Mouse (Mus musculus) CH12.LX (cell line): ENCODE data around the gene Sh3rf1.

Source experiments
- BHLHE40 ChIP-seq: IDR thresholded peaks from 2 replicates; pipeline ENCODE4 v1.6.1; 2011; ENCODE audit warnings: mild to moderate bottlenecking, low read depth, low read length, improper control_type of control experiment
- CHD1 ChIP-seq: IDR thresholded peaks from 2 replicates; pipeline ENCODE4 v1.6.1; 2012; ENCODE audit warnings: low read depth, low read length, improper control_type of control experiment, inconsistent platforms
- CTCF ChIP-seq, 2 experiments: IDR thresholded peaks in 1 of 2; conservative IDR thresholded peaks in 1 of 2; 2 replicates each; pipeline ENCODE4 v1.5.1; 2011 to 2012; ENCODE audit warnings: low read depth in 2 of 2, low read length in 2 of 2, improper control_type of control experiment in 1 of 2, inconsistent platforms in 1 of 2, mild to moderate bottlenecking in 1 of 2, moderate library complexity in 1 of 2
- IRF4 ChIP-seq: IDR thresholded peaks from 2 replicates; pipeline ENCODE4 v1.6.1; 2014; ENCODE audit warnings: low read depth, mild to moderate bottlenecking, inconsistent platforms, low read length, improper control_type of control experiment
- MAFK ChIP-seq: IDR thresholded peaks from 2 replicates; pipeline ENCODE4 v1.6.1; 2011; ENCODE audit warnings: low read length, improper control_type of control experiment; ENCODE audit not compliant: insufficient replicate concordance
- MEF2A ChIP-seq: IDR thresholded peaks from 2 replicates; pipeline ENCODE4 v1.6.1; 2014; ENCODE audit warnings: low read depth, mild to moderate bottlenecking, inconsistent platforms, low read length, improper control_type of control experiment, borderline replicate concordance
- POLR2A ChIP-seq: IDR thresholded peaks from 2 replicates; pipeline ENCODE4 v1.6.1; 2011; ENCODE audit warnings: low read depth, mild to moderate bottlenecking, improper control_type of control experiment, low read length
- POLR2AphosphoS2 ChIP-seq: IDR thresholded peaks from 2 replicates; pipeline ENCODE4 v1.6.1; 2011; ENCODE audit warnings: low read depth, low read length, improper control_type of control experiment
- USF2 ChIP-seq: conservative IDR thresholded peaks from 2 replicates; pipeline ENCODE4 v1.6.1; 2011; ENCODE audit warnings: low read depth, low read length, improper control_type of control experiment
- ZNF384 ChIP-seq: IDR thresholded peaks from 2 replicates; pipeline ENCODE4 v1.6.1; 2012; ENCODE audit warnings: low read depth, low read length, improper control_type of control experiment, inconsistent platforms

DNA sequence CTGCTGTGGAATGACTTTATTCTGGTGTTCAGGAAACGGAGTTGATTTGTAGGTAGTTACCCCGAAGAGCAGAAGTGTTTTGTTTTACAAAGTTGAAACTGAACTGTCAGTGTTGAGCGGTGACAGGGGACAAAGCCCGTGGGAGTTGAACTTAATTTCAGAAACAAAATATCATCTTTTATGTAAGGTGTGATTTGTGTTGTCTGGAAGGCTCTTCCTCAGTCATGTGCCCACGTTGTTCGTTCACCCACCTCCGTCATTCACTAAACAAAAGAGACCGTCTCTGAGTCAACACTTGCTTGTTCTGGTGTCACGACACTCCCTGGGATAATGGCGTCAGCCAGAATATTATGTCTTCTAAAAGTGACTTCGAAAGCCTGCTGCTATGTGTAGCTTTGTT is 46.3 kb downstream of the Sh3rf1 start:
- no peak for TF ChIP-seq ZNF384
- TF ChIP-seq CHD1 = no peak
- no peak for TF ChIP-seq IRF4
- no peak for TF ChIP-seq CTCF (conservative IDR thresholded peaks at IDR 0.05 in 1 of 2, IDR thresholded peaks at IDR 0.05 in 1 of 2; ENCODE audit: low read depth in 2 of 2, low read length in 2 of 2)
- TF ChIP-seq MAFK = no peak
- no peak for TF ChIP-seq POLR2AphosphoS2
- TF ChIP-seq POLR2A = no peak
- no peak for TF ChIP-seq USF2
- no peak for TF ChIP-seq BHLHE40
- no peak for TF ChIP-seq MEF2A
